Mouse (Mus musculus): Measurements from ENCODE around the gene Apex2. TPM values are rescaled to one million over a fixed set of nuclear protein-coding genes. Genes with fewer than 3 reads are reported as not detected.
A peak's percentile ranks its signal among the peaks of the same experiment; 100 is the strongest.
"Not testable (repeated sequence)": the region's sequence is repeated elsewhere in the genome, so short reads cannot be mapped to it uniquely, and the experiment has no call there.

Apex2 gene
- polyA plus RNA-seq, 1 experiment from 2014 or later, result 14.9 TPM

DNA sequence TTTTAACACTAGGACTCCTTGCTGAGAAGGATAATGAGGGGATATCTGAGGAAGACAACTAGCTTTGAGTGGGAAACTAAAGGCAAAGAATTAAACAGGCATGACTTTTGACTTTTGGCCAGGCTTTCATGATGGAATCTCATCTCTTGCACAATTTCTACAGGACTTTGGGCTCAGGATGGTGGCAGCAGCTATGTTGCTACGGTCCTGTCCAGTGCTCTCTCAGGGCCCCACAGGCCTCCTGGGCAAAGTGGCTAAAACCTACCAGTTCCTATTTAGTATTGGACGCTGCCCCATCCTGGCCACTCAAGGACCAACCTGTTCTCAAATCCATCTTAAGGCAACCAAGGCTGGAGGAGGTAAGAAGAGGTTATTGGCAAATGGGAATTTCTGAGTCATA lies 37.7 kb downstream of the Apex2 start:
- ATAC-seq (ENCODE audit: insufficient read depth, low FRiP score, low read depth), result no peak
- Histone ChIP-seq H3K27me3 (replicated peaks) (no peaks in the 10 kb centered on the region), H3K4me1 (no peaks in the 10 kb centered on the region), H3K4me3 (replicated peaks) (no peak overlapping the region), H3K36me3 (no peaks in the 10 kb centered on the region), H3K27ac (no peak overlapping the region), H3K4me2 (no peak overlapping the region), H3K9me3 (no peaks in the 10 kb centered on the region), H3K9ac (no peak overlapping the region)
- WGBS, result 84% methylated on average over 2 of the region's 2 CpGs

DNA sequence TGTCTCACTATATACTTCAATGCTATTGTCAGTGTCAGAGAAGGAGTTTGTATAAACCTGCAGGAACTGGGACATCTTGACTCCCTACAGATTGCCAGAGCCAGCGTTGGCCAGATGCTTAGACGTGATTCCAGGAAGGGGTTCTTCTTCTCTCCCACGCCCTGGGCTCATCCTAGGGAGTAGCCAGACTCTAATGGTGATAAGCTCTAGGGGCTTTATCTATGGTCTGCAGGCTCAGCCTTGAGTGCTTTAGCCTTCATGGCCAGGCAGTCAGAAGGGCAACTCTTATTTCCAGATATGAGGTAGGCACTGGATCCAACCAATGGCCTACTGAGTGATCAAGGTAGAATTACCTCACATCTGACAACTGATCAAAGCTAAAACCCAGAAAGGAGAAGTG lies 40.0 kb downstream of the Apex2 start:
- H3K9me3 ChIP-seq, result no peaks in the 10 kb centered on the region
- no peaks in the 10 kb centered on the region for H3K27me3 ChIP-seq (replicated peaks)
- no peak overlapping the region for H3K27ac ChIP-seq
- H3K4me1 ChIP-seq, result no peaks in the 10 kb centered on the region
- H3K36me3 ChIP-seq, result no peaks in the 10 kb centered on the region
- no peak overlapping the region for H3K9ac ChIP-seq
- H3K4me3 ChIP-seq (replicated peaks), result no peak overlapping the region
- WGBS, result 79% methylated on average over 3 of the region's 3 CpGs
- peak; percentile 96 for ATAC-seq (ENCODE audit: insufficient read depth, low FRiP score, low read depth)
- no peak overlapping the region for H3K4me2 ChIP-seq

DNA sequence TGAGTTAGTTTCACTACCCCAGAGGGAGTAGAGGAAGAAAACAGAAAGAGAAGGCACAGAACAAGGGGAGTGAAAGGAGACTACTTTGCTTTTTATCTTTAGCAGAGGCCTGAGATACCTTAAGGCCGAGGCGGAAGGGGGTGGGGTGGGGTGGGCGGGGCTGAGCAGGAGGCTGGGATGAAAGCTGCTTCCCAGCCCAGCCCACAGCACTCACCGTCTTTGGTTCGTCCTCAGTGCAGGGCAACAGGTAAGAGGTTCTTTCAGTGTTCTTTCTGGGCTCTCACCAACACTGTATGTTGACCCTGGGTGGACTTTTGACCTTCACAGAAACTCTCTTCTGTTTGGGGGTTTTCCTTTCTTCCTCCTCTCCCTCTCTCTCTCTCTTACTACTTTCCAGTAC lies 42.4 kb downstream of the Apex2 start, which contains the start of gene Alas2:
Gene Alas2, plus strand, starts transcription at position 137 of the 400 bp plus-strand sequence.
- no peak within 1 kb of the TSS for H3K4me3 ChIP-seq (replicated peaks)
- peak; percentile 63; the same call in 1 of the 2 replicates for ATAC-seq (ENCODE audit: insufficient read depth, low FRiP score, low read depth)
- H3K4me2 ChIP-seq, result no peak within 1 kb of the TSS
- H3K4me1 ChIP-seq, result no peaks in the 10 kb centered on the region
- H3K27me3 ChIP-seq (replicated peaks), result no peaks in the 10 kb centered on the region
- no peak within 1 kb of the TSS for H3K9ac ChIP-seq
- 53% methylated on average over 5 of the region's 5 CpGs for WGBS
- H3K9me3 ChIP-seq, result no peaks in the 10 kb centered on the region
- no peaks in the 10 kb centered on the region for H3K36me3 ChIP-seq
- no peak within 1 kb of the TSS for H3K27ac ChIP-seq

DNA sequence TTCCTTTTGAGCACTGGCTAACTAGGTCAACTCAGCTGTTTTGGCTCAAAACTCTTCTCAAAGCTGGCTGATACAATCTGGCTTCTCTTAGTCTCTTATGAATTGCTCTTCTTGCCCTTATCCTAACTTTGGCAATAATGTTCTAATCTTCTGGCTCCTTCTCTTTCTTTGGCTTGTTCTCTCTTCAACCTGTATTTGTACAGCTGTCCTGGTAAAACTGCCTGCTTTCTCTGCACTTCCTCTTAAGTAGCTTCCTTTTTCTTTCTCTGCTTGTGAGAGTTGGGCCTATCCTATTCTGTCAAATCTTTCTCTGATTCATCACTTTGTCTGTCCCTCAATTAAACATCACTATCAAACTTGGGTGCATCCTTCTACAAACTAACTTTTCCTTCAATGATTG lies 48.0 kb downstream of the Apex2 start:
- Histone ChIP-seq H3K4me1 (no peaks in the 10 kb centered on the region), H3K27me3 (replicated peaks) (no peaks in the 10 kb centered on the region), H3K4me3 (replicated peaks) (no peak overlapping the region), H3K4me2 (no peak overlapping the region), H3K27ac (no peak overlapping the region), H3K36me3 (no peaks in the 10 kb centered on the region), H3K9me3 (no peaks in the 10 kb centered on the region), H3K9ac (no peak overlapping the region)
- no peak for ATAC-seq (ENCODE audit: insufficient read depth, low FRiP score, low read depth)

DNA sequence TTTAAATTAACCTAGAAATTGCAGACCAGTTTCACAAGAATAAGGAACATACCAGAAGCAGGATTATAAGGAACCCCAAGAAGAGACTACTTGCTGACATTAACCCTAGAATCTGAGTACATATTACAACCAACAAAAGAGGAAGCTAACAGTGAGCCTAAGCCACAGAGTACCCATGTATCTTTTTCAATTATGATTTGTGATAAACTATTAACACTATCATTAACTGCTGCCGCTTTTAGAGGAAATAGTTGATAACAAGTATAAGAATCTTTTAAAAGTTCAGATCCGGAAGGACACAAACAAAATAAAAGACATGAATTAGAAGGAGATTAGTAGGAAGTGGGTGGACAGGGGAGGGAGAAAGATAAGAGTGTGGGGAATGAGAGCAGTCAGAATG lies 49.6 kb downstream of the Apex2 start:
- Histone ChIP-seq H3K9me3 (no peaks in the 10 kb centered on the region), H3K4me2 (no peak overlapping the region), H3K36me3 (no peaks in the 10 kb centered on the region), H3K27ac (no peak overlapping the region), H3K27me3 (replicated peaks) (no peaks in the 10 kb centered on the region), H3K4me1 (no peaks in the 10 kb centered on the region), H3K4me3 (replicated peaks) (no peak overlapping the region), H3K9ac (no peak overlapping the region)
- ATAC-seq (ENCODE audit: insufficient read depth, low FRiP score, low read depth), result no peak
- 82% methylated on average over 2 of the region's 2 CpGs for WGBS

DNA sequence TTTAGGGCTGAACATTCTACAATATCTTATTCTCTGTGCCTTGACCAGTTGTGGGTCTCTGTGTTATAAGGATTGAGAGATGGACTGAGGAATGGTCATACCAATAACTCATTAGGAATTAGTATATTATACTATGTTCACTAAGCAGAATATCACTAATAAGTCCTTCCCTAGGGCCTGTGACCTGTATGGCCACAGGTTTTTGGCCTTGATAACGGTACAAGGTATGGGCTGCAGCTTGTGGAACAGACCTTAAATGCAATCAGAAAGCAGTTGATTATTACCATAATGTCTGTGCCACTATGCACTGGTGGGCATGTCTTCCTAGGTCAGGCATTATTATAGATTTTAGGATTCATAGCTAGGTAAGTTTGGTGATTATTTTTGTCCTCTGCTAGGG lies 73.2 kb downstream of the Apex2 start:
- ATAC-seq (ENCODE audit: insufficient read depth, low FRiP score, low read depth), result no peak
- H3K4me3 ChIP-seq (replicated peaks), result no peak overlapping the region
- WGBS, result 79% methylated on average over 1 of the region's 1 CpGs
- H3K36me3 ChIP-seq, result no peaks in the 10 kb centered on the region
- H3K4me1 ChIP-seq, result no peaks in the 10 kb centered on the region
- H3K27ac ChIP-seq, result no peak overlapping the region
- no peaks in the 10 kb centered on the region for H3K9me3 ChIP-seq
- no peak overlapping the region for H3K9ac ChIP-seq
- no peak overlapping the region for H3K4me2 ChIP-seq
- no peaks in the 10 kb centered on the region for H3K27me3 ChIP-seq (replicated peaks)

DNA sequence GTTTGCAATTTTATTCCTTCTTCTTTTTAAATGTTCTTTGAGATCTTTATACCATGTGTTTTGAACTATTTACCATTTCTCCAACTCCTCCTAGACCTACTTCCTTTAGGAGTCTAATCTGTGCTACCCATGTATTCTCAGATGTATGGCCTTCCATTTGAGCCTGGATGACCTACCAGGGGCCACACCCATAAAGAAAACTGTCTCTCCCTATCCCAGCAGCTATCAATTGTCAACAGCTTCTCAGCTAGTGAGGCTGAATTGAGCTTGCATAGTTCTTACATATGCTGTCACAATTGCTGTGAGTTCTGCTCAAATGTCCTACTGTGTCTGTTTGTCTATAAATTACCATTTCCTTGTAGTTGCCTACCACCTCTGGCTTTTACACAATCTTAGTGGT lies 73.7 kb downstream of the Apex2 start:
- Histone ChIP-seq H3K4me2 (no peak overlapping the region), H3K27ac (no peak overlapping the region), H3K4me1 (no peaks in the 10 kb centered on the region), H3K36me3 (no peaks in the 10 kb centered on the region), H3K27me3 (replicated peaks) (no peaks in the 10 kb centered on the region), H3K9me3 (no peaks in the 10 kb centered on the region), H3K4me3 (replicated peaks) (no peak overlapping the region), H3K9ac (no peak overlapping the region)
- peak; percentile 72; the same call in 1 of the 2 replicates for ATAC-seq (ENCODE audit: insufficient read depth, low FRiP score, low read depth)

DNA sequence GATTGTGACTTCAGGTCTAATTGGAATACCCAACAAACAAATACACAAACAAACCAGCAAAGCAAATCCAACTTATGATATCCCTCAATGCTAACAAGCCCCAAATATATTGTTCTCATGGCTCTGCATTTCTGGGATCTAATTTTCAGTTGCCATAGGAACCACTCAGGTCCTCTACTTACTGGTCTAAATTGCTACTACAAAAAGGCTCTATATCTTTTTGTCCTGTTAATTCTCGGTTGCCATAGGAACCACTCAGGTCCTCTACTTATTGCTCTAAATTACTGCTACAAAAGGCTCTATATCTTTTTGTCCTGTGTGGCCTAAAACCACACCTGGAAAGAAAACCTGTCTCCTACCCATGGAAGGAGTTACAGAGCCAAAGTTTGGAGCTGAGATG lies 75.5 kb downstream of the Apex2 start:
- Histone ChIP-seq H3K36me3 (no peaks in the 10 kb centered on the region), H3K27me3 (replicated peaks) (no peaks in the 10 kb centered on the region), H3K4me1 (no peaks in the 10 kb centered on the region), H3K27ac (no peak overlapping the region), H3K4me3 (replicated peaks) (no peak overlapping the region), H3K9ac (no peak overlapping the region), H3K4me2 (no peak overlapping the region), H3K9me3 (no peaks in the 10 kb centered on the region)
- WGBS, result 91% methylated on average over 1 of the region's 1 CpGs
- ATAC-seq (ENCODE audit: insufficient read depth, low FRiP score, low read depth), result no peak

DNA sequence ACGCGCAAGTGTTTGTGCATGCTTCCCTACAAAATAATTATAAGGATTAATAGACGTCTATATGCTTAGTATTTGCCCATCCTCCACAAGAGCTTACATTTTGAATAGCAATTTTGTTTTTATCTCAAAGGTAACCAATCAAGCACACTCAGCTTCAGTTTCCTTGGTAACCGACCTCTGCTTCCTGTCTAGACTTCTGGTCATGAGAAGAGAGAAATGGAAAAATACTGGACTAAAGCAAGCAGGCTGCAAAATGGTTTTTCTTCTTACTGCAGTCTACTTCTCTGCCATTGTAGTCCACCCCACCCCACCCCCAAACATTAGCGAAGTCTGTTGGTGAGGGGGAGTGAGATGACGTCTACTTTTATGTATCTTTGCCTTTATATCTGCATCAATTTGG lies 78.4 kb downstream of the Apex2 start:
- no peak overlapping the region for H3K9ac ChIP-seq
- no peak overlapping the region for H3K4me2 ChIP-seq
- H3K36me3 ChIP-seq, result no peaks in the 10 kb centered on the region
- no peaks in the 10 kb centered on the region for H3K4me1 ChIP-seq
- no peaks in the 10 kb centered on the region for H3K9me3 ChIP-seq
- 73% methylated on average over 6 of the region's 6 CpGs for WGBS
- no peak overlapping the region for H3K4me3 ChIP-seq (replicated peaks)
- ATAC-seq (ENCODE audit: insufficient read depth, low FRiP score, low read depth), result no peak
- H3K27ac ChIP-seq, result no peak overlapping the region
- no peaks in the 10 kb centered on the region for H3K27me3 ChIP-seq (replicated peaks)

DNA sequence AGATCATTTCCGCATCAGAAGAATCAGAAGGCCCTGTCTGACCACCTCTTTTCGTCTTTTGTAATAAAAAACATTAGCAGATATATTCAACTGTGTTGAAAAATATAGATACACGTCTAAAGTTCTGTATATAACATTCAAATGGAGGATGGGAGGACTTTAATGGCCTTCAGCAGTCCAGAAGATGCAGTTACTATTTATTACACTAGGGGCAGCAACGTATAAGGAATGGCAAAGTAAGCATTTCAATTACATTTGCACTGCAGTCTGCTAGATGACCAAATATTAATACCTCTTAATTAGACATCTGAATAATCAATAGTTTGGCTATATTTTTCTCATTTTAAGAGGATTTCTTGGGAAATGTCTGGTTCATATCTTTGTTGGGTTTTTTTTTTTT lies 79.0 kb downstream of the Apex2 start:
- Histone ChIP-seq H3K4me3 (replicated peaks) (no peak overlapping the region), H3K36me3 (no peaks in the 10 kb centered on the region), H3K27ac (no peak overlapping the region), H3K4me1 (no peaks in the 10 kb centered on the region), H3K9me3 (no peaks in the 10 kb centered on the region), H3K27me3 (replicated peaks) (no peaks in the 10 kb centered on the region), H3K4me2 (no peak overlapping the region), H3K9ac (no peak overlapping the region)
- no peak for ATAC-seq (ENCODE audit: insufficient read depth, low FRiP score, low read depth)
- WGBS, result 43% methylated on average over 4 of the region's 4 CpGs

DNA sequence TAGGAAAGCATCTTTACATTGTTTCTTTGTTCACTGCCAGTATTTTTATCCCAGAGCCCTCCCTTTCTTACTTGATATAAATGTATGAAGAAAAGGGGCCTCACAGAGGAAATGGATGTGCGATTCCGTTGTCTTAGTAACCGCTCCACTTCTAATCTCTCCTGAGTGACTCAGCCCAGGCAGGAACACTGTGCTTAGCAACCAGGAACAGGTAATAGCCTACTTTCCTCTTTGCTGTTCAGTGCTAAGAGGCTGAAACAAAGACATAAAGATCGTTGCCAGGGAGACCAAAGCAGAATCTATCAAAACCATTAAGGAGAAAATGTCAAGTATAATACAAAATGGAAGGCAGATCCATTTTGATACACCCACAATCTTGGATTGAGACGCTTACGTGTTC lies 81.0 kb downstream of the Apex2 start:
- Histone ChIP-seq H3K4me2 (no peak overlapping the region), H3K4me3 (replicated peaks) (no peak overlapping the region), H3K9ac (no peak overlapping the region), H3K27me3 (replicated peaks) (no peaks in the 10 kb centered on the region), H3K4me1 (no peaks in the 10 kb centered on the region), H3K36me3 (no peaks in the 10 kb centered on the region), H3K9me3 (no peaks in the 10 kb centered on the region), H3K27ac (no peak overlapping the region)
- WGBS, result 86% methylated on average over 6 of the region's 6 CpGs
- no peak for ATAC-seq (ENCODE audit: insufficient read depth, low FRiP score, low read depth)

DNA sequence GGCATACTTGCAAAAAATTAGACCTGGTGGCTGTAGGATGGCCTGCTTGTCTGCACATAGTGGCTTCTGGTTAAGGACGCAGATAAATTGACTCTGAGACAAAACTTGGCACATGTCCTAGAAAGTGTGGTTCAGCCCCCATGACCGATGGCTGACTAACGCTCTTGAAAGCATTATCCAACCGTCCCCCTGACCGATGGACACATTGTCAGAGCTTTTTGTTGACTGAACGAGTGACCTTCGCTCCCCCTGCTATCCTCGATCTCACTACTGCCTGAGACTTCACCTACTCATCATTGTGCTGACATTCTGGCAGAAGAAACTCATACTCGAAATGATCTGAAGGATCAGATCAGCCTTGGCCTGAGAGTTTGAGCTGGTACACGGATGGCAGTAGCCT lies 101.9 kb downstream of the Apex2 start:
- H3K4me1 ChIP-seq; H3K4me3 ChIP-seq (replicated peaks); ATAC-seq (ENCODE audit: insufficient read depth, low FRiP score, low read depth); H3K36me3 ChIP-seq; H3K9me3 ChIP-seq; H3K4me2 ChIP-seq; H3K27ac ChIP-seq; H3K27me3 ChIP-seq (replicated peaks); H3K9ac ChIP-seq: not testable (repeated sequence)
- 39% methylated on average over 3 of the region's 10 CpGs for WGBS

DNA sequence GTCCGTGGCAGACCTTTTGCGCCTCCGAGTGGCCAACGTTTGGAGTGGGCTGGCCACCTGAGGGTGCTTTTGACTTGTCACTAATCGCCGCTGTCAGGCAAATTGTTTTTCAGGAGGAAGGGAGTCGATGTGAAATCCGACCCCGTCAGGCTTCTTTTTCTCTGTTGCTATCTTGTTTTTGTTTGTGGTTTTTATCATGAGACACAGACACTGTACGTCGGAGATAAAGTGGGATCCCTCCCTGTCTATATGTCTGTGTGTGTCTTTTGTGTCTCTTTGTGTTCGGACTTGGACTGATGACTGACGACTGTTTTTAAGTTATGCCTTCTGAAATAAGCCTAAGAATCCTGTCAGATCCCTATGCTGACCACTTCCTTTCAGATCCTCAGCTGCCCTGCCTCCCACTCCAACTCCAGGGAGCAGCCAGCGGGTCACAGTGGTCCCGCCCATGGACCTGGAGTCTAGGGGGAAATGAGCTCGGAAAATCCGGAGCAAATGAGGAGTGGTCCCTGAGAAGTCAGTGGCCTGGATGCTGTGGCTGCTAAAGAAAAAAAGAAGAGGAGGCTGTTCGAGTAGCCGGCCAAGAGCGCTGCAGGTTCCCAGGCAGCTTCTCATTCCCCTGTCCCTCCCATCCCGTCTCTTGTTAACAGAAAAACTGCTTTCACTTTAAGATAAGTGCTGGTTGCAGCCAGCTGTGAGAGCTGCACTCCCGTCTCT lies 103.2 kb downstream of the Apex2 start:
- H3K9ac ChIP-seq; H3K36me3 ChIP-seq; H3K27me3 ChIP-seq (replicated peaks); ATAC-seq (ENCODE audit: insufficient read depth, low FRiP score, low read depth); H3K27ac ChIP-seq; H3K4me3 ChIP-seq (replicated peaks); H3K9me3 ChIP-seq; H3K4me2 ChIP-seq; H3K4me1 ChIP-seq: not testable (repeated sequence)
- 53% methylated on average over 8 of the region's 22 CpGs for WGBS

Measured in stomach, embryonic 15.5 days (tissue).